Mouse (Mus musculus): Measurements from ENCODE around the gene Klhl36.
A peak's percentile ranks its signal among the peaks of the same experiment; 100 is the strongest.
"Not testable (repeated sequence)": the region's sequence is repeated elsewhere in the genome, so short reads cannot be mapped to it uniquely, and the experiment has no call there.

Klhl36 gene

GRCm38 (mm10) chr8:119836831-119837230, 25.2 kb upstream of the Klhl36 start:
- DNase-seq, result peak in 1 of 2 experiments; percentile 50

GRCm38 (mm10) chr8:119837553-119838071, 24.5 kb upstream of the Klhl36 start:
- peak; percentile 61 to 72 for DNase-seq

- DNase-seq, result no peak
These were observed 23.7 kb upstream of the Klhl36 start for GRCm38 (mm10) chr8:119838100-119838982.

GRCm38 (mm10) chr8:119838983-119839340, 23.1 kb upstream of the Klhl36 start:
- peak in 1 of 2 experiments; percentile 28 for DNase-seq

- peak; percentile 54 to 56 for DNase-seq
These were observed 22.5 kb upstream of the Klhl36 start for GRCm38 (mm10) chr8:119839419-119840021.

DNA sequence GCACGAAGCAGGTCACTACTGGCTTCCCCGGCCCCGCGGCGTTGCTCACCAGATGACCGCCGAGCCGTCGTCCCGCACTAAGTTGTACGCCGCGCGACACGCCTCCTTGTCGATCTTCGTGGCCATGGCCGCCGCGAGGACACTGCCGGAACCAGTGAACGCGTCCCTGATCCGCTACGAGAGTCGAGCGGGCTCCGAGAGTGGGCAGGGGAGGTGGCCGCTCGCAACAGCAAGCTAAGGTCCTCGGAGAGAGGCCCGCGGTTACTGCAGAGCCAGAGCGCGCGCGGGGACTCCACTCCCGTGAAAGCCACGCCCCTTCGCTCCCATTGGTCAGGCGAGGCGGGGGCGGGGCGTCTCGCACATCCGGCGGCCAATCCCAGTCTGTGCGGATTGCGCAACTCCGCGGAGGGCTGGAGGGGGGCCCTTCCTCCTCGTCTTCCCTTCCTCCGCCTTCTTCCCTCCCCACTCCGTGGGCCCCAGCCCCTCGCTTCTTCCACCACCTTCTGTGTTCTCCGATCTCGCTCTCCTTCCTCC, 21.7 kb upstream of the Klhl36 start, which contains the start of gene Cotl1:
TSS of gene Cotl1 (minus strand) at position 270 of the 534 bp plus-strand sequence.
- DNase-seq, result peak; percentile 99

GRCm38 (mm10) chr8:119840905-119841411, 21.1 kb upstream of the Klhl36 start:
- peak; percentile 45 to 59 for DNase-seq

DNA sequence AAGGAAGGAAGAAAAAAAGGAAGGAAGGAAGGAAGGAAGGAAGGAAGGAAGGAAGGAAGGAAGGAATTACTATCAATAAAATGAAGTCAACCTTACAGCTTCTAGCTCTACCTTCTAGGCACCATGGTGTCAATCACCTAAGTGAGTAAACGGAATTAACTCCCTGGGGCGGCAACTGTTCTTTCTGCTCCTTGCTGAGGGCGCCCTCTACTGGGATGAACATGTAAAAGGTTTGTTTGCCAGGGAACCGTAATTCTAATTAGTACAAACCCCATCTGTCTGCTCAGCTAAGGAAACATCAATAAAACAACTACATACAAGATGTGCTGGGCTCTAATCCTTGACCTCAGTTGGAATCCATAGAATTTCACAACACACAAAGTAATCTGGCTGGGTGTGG, 18.6 kb upstream of the Klhl36 start:
- DNase-seq, result peak; percentile 92 to 94

DNA sequence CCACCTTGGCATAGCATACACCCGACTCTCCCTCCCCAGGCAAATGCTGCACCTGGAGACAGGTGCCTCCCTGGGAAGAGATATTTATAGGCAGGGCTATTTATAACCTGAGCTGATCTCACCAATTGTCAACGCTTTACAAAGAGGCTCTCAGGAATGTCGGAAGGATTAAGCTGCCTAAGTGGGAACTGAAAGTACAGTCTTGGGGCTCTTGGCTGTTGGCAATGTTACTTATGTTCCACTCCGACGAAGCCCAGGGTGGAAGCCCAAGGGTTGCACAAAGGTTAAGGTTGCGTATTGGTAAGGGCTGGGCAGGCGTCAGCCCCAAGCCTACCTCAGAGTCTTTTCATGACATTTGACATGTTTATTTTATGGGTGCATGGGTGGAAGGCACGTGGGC, 17.5 kb upstream of the Klhl36 start:
- peak in 1 of 2 experiments; percentile 6 for DNase-seq

- DNase-seq, result not testable (repeated sequence)
These were observed 16.3 kb upstream of the Klhl36 start for GRCm38 (mm10) chr8:119845741-119846140.

GRCm38 (mm10) chr8:119847232-119847922, 14.7 kb upstream of the Klhl36 start:
- DNase-seq, result peak in 1 of 2 experiments; percentile 2

DNA sequence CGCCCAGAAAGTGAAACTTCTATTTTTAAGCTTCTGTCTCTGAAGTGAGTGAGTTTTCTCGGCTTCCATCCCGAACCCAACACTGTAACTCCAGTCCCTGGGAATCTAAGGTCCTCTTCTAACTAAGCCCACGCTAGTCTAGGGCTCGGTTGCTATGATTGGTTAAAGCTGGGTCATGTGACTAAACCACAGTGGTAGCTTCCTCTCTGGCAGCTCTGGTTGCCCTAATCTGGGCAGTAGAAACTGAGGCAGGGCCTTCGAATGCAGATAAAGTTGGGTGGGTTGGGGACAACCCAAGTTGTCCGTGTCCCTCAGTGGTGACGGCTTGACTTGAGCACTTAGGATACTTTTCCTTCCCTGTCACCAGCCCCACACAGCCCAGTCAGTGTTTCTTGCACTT, 8.5 kb upstream of the Klhl36 start:
- no peak for DNase-seq

GRCm38 (mm10) chr8:119854035-119854434, 8.0 kb upstream of the Klhl36 start:
- peak; percentile 54 to 61 for DNase-seq

DNA sequence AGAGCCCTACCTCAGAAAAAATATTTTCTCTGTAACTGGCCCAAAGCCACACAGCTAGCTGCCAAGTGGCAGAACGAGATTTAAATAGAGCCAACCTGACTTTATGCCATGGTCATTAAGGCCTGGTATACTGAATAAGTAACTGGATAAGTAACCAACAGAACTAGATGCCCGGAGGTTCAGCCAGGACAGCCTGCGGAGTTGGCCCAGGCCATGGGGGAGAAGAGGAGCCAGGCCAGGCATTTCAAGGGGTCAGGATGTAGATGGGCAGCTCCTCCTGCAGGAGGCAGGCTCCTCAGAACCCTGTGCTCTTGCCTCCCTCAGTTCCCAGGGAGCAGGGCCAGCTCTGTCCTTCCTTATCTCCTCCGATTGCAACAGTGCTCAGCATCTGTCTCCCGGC, 6.4 kb upstream of the Klhl36 start:
- DNase-seq, result peak; percentile 66 to 76

DNA sequence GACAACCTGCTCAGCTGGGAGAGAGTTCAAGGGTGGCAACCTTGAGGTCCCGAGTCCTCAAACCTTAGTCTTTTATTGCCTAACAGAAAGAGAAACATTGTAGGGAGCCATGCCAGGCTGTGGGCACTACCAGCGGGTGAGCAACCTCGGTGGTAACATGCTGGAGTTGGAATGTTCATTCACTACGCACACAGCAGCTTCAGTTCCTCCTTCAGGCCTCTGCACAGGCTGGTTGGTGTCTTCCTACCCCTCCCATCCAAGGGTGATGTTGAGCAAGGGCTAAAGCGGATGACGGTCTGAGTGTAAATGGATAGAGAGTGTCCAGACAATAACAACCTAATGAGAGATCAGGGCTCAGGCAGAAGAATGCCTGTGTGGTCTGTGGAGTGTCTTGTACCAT, 4.3 kb upstream of the Klhl36 start:
- DNase-seq, result no peak

DNA sequence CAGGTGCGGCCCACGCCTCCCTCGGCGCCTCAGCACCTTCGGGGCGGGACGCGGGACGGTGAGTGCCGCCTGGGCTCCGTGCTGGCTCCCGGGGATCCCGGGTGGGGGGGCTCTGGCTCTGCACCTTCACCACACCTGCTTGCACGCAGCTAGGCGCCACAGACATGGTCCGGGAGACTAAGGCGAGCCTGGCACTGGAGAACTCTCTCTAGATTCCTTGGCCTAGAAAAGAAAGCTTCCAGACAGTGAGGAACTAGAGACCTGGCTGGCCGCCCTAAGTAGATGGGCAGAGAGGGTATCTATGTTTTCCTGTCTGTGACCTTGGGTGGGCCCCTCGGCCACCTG, 296 bp downstream of the Klhl36 start:
- no peak for DNase-seq

DNA sequence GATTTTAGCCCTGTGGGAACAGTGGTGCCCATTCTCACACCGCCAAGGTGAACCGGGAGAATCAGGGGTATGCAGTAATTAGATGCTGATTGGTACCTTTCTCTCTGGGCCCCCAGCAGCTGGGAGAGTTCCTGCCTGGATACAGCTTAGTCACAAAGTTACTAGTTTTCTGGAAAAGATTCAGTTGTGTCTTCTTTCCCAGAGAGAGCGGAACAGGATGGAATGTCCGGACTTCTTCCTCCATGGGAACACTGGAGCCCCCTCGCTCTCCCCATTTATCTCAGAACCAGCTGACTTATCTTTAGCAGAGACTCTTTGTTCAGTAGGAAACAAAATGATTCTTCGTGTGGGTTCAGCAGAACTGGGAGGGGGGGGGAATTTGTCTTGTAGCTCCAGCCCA, 683 bp downstream of the Klhl36 start:
- no peak for DNase-seq

DNA sequence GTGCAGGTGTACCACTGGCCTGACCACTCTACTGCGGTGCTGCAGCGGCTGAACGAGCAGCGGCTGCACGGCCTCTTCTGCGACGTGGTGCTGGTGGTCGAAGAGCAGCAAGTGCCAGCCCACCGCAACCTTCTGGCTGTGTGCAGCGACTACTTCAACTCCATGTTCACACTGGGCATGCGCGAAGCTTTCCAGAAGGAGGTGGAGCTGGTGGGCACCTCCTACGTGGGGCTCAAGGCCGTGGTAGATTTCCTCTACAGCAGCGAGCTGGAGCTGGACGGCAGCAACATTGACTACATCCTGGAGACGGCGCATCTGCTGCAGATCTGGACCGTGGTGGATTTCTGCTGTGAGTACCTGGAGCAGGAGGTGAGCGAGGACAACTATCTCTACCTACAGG, 7.5 kb downstream of the Klhl36 start:
- no peak for DNase-seq

- DNase-seq, result no peak
These were observed 11.1 kb downstream of the Klhl36 start for GRCm38 (mm10) chr8:119873181-119873580.

DNA sequence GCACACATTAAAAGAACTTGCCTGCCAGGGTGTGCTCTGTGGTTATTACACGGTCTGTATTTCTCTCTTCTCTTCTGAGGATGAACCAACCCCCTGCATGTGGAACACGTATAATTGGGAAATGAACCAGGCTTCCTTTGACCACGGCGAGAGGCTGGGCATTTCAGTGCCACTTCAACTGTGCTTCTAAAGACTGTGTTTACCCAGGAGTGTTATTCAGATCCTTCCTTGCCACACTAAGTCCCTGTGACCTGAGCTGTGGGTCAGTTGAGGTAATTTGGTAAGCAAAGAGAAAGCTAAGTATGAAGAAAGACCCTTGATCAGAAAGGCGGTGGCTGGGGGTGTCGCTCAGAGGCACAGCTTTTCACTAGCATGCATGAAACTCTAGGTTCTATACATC, 19.2 kb downstream of the Klhl36 start:
- DNase-seq, result no peak

DNA sequence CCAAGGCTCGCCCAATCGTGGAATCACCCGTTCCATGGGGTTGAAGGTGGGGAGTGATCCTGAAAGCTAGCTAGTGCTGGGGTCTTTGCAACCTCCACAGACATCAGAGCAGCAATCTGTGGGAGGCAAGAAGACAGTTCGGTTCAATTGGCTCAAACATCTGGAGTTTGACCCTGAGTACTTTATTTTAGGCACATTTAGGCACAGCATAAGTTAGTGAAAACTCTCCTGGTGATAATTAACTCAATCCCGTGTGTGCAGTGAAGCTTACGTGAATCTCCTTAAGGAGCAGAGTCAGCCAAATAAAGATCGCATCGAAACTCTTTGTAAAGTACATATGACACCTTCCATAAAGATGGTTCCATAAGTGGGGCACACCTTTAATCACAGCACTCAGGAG, 19.9 kb downstream of the Klhl36 start:
- no peak for DNase-seq

DNA sequence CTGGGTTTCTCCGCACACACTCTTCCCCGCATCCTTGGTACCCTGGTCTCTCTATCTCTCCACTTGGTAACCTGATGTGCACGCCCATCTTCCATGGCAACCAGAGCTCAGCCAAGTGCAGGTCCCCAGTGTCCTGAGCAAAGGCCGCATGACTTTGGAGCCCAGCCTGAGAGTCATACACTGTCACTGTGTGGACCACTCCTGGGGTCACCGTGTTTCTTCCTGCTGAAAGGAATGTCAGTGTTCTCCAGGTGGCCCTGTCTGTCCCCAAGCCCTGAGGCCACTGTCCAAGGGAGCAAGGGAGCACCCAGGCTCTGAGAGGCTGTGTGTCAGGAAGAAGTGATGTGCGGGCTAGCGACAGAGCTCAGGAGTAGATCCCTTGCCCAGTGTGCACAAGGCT, 21.2 kb downstream of the Klhl36 start:
- DNase-seq, result no peak

GRCm38 (mm10) chr8:119885612-119886011, 23.5 kb downstream of the Klhl36 start:
- peak; percentile 69 to 75 for DNase-seq

Data from cerebellum, postnatal 10 days (tissue).